Mouse (Mus musculus) large intestine, adult 2 months (tissue): Measurements from ENCODE around the gene Hnrnph3. TPM values are rescaled to one million over a fixed set of nuclear protein-coding genes. Genes with fewer than 3 reads are reported as not detected.
"Not testable (repeated sequence)": the region's sequence is repeated elsewhere in the genome, so short reads cannot be mapped to it uniquely, and the experiment has no call there.

Experiments used
- DNase-seq: peaks from one replicate; pipeline ENCODE4 v3.0.0-alpha.2; 2012; ENCODE audit warnings: low read depth, low spot score
- WGBS: fragments of 180-500 bp; shearing (Covaris S2); methylation state at CpG from one replicate; pipeline ENCODE4 v1.1.7; 2018; 5-methylcytosine and 5-hydroxymethylcytosine counted together
- polyA plus RNA-seq: library from polyadenylated mRNA; depleted of rRNA; stranded (reverse); fragments of >200 nt; gene quantifications from 2 replicates; pipeline ENCODE4 v1.2.3, GENCODE M21; 2012; rRNA removed

The Hnrnph3 gene
- 7.3 and 9.8 TPM in 2 replicates for polyA plus RNA-seq

- peak; percentile 80 for DNase-seq
- under 1% methylated on average over 64 of the region's 69 CpGs for WGBS
Measured at GRCm38 (mm10) chr10:63023749-63024579, at the start of gene Hnrnph3, which contains the start of gene Pbld2. Hnrnph3 (minus strand) TSS chr10:63024217. Pbld2 (plus strand) TSS chr10:63024315.

DNA sequence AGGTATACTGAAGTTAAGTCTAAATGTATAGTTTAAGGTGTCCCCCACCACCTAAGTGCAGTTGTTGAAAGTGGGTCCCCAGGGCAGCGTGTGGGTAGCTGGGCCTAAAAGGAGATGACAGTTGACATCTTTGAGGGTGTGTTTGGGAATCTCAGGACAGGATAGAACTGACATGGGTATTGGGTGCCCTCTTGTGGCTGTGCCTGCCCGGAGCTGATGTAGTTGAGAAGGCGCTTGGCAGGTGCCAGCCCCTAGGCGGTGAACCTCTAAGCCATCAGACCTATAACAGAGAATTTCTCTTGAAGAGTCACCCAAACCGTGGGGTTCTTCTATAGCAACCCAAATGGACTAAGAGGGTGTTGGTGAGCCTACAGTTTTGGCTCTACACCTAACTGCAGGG lies 42.0 kb upstream of the Hnrnph3 start:
- DNase-seq: no peak
- WGBS: 5% methylated on average over 5 of the region's 5 CpGs

- DNase-seq: no peak
- WGBS: 41% methylated on average over 8 of the region's 8 CpGs
Measured at GRCm38 (mm10) chr10:63065561-63065960, 41.5 kb upstream of the Hnrnph3 start.

DNA sequence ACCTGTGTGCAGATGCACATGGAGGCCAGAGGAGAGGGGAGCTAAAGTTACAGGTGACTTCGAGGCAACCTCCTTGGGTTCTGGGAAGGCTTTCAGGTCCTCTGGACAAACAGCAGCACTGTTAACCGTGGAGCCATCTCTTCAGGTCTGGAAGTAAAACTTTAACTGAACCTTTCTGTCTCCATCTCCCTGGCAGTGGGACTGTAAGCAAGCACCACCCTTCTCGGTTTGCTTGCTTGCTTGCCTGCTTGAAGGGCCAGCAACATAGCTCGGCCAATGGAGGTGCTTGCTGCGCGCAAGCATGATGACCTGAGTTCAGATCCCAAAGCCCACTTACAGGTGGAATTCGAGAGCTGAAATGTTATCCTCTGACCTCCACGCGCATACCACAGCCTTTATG lies 40.5 kb upstream of the Hnrnph3 start:
- 74% methylated on average over 9 of the region's 9 CpGs for WGBS

GRCm38 (mm10) chr10:63063365-63063764 lies 39.3 kb upstream of the Hnrnph3 start:
- WGBS: 78% methylated on average over 7 of the region's 7 CpGs
- DNase-seq: no peak

More for the DNA sequence above, 40.5 kb upstream of the Hnrnph3 start:
- no peak for DNase-seq

DNA sequence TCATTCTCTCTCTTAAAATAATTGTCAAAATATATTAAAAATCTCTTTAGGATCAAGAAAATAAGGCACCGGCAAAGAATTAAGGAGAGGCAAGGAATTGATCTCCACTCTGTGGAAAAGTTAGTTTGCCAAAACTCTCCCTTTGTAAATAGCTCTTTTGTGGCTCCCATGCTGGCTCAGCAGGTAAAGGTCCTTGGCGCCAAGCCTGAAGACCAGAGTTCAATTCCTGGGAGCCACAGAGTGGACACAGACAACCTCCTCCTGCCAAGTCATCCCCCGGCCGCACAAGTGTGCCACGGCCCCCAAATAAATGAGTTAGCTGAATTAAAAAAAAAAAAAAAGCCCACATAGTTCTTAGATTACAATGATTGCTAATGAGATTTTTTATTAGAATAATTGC lies 38.7 kb upstream of the Hnrnph3 start:
- no peak for DNase-seq
- 55% methylated on average over 5 of the region's 5 CpGs for WGBS

DNA sequence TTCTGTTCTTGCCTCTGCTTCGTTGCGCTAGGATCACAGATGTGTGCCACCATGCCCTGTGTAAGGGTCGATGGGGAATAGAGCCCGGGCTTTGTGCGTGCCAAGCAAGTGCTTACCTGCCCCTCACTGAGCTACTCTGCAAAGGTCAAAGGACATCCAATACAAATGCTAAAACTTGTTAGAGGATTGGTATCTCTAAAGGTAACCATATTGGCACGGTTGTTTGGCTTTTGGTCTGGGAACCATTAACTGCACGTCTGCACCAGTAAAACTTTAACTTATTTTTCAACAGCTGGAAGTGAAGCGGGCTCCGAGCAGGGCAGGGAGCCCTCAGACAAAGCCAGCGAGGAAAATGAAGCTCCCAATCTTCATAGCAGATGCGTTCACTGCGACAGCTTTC lies 37.2 kb upstream of the Hnrnph3 start:
- 32% methylated on average over 12 of the region's 12 CpGs for WGBS
- DNase-seq: no peak

GRCm38 (mm10) chr10:63060406-63060805 lies 36.4 kb upstream of the Hnrnph3 start:
- WGBS: 20% methylated on average over 11 of the region's 11 CpGs
- DNase-seq: no peak

DNA sequence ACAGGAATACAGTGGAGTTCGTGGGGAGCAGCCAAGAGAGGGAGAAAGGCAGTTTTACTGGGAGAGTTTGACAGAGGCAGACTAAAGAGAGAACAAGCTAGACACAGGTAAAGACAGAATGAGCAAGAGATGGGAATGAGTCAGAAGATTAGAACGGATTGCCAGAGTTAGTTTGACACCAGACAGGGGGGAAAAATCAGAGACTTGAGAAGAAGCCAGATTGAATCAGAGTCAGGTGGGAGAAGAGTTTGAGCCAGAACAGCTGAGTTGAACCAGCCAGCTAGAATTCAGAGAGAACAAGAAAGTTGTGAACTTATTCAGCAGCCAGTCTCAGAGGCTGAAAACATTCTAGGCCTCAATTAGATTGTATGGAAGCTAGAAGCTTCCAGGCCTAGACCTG lies 35.8 kb upstream of the Hnrnph3 start, which contains the start of gene Pbld1:
Gene Pbld1, plus strand, starts transcription at position 301 of the 400 bp plus-strand sequence.
- WGBS: 78% methylated on average over 2 of the region's 2 CpGs

DNA sequence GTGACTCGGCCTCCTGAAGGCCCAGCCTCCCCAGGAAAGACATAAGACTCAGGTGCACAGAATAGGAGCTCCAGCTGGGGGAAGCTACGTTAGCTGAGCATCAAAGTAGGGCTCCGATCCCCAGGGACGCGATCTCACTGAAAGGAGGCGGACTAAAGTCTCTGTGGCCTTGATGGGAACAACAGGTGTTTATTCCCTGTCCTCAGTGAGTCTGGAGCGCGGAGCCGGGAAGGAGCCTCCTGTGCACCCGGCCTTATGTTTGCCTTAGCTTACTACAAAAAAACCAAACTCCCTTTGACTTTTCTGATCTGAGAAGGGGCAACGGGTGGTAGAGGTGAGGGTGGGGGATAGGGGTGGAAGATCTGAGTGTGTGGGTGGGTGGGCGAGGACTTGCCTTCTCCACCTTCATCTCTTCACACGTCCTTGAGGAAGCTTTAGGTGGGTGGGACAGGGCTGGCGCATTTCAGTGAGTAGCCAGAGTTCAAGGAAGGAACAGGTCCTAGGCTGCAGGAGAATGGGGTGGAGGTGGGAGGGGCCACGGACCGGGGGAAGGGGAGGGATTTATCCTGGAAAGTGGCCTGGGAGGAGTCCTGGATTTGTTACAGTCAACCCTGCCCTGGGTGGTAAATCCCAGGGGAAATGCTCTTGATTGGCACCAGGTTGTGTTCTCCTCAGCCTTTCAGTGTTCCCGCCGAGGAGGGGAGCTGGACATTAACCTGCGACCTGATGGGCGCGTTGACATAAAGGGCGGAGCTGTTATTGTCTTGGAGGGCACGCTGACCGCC lies 33.1 kb upstream of the Hnrnph3 start:
- DNase-seq: peak; percentile 57
- 20% methylated on average over 24 of the region's 24 CpGs for WGBS

More for the DNA sequence above, 35.8 kb upstream of the Hnrnph3 start, which contains the start of gene Pbld1:
- no peak for DNase-seq

GRCm38 (mm10) chr10:63054586-63054985 lies 30.6 kb upstream of the Hnrnph3 start:
- WGBS: 79% methylated on average over 2 of the region's 2 CpGs
- DNase-seq: no peak

DNA sequence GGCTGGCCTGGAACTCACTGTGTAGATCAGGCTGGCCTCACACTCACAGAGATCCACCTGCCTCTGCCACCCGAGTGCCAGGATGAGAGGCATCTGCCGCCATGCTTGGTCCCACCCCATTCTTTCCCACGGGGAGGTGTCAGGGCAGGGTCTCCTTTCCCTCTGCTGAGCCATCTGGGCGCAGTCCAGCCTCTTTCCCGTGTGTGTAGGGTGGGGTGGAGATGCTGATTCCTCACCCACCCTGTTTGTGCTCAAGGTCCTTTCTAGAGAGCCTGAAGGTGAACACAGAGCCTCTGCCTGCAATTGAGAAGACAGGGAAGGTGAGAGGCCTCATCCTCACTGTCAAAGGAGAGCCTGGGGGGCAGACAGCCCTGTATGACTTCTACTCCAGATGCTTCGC lies 30.1 kb upstream of the Hnrnph3 start:
- 78% methylated on average over 6 of the region's 6 CpGs for WGBS

DNA sequence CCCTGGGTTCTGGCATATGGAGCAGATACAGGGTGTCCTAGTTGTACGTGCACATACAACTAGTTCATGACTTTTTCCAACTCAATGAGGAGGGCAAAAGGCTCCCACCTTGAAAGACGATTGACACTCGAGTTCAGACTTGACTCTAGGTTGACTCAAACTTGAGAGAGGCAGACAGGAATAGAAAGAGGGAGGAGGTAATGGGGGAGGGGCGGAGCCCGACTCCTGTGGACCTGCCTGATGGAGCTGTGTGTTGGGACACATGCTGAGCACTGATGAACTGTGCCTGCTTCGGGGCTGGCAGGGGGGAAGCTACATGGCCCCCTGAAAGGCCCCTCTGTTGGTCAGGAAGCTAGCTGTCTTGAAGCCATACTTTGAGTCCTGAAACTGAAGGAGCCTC lies 29.0 kb upstream of the Hnrnph3 start:
- no peak for DNase-seq
- WGBS: 69% methylated on average over 6 of the region's 6 CpGs

More for the DNA sequence above, 30.1 kb upstream of the Hnrnph3 start:
- DNase-seq: not testable (repeated sequence)

DNA sequence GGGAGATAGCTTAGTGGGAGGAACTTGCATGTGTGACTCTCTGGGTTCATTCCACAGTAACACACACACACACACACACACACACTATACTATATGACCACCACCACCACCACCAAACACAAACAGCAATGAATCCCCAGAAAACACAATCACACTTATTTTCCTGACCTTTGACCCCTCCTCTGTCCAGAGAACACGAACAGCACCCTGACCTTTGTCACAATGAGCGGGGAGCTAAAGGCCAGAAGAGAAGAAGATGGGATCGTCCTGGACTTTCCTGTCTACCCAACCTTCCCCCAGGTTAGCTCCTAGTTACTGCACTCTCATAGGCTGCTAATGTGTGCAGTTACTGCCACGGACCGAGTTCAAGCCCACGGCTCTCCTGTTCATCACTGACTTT lies 28.0 kb upstream of the Hnrnph3 start:
- DNase-seq: no peak
- 74% methylated on average over 6 of the region's 6 CpGs for WGBS

DNA sequence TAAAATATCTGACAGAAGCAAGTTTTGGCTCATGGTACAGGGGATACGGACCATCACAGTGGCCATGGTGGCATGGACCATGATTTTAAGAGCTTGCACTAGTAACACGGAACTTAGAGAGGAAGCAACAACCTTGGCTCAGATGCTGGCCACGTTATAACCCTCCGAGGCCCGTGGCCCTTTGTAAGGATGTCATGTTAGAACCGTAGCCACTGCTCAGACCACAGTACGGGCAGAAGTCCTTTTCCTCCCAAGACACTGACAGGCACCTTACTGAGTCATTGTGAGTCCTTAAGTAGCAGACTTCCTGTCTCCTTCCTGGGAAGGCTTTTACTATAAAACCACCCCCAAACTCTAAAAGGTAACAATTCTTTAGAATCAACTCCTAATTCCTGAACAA lies 27.2 kb upstream of the Hnrnph3 start:
- WGBS: 85% methylated on average over 7 of the region's 7 CpGs
- DNase-seq: no peak

GRCm38 (mm10) chr10:63049106-63049505 lies 25.1 kb upstream of the Hnrnph3 start:
- WGBS: 56% methylated on average over 2 of the region's 2 CpGs
- DNase-seq: no peak

GRCm38 (mm10) chr10:63047751-63048150 lies 23.7 kb upstream of the Hnrnph3 start:
- WGBS: 88% methylated on average over 8 of the region's 8 CpGs
- no peak for DNase-seq

GRCm38 (mm10) chr10:63043154-63043553 lies 19.1 kb upstream of the Hnrnph3 start:
- 49% methylated on average over 3 of the region's 3 CpGs for WGBS
- no peak for DNase-seq

DNA sequence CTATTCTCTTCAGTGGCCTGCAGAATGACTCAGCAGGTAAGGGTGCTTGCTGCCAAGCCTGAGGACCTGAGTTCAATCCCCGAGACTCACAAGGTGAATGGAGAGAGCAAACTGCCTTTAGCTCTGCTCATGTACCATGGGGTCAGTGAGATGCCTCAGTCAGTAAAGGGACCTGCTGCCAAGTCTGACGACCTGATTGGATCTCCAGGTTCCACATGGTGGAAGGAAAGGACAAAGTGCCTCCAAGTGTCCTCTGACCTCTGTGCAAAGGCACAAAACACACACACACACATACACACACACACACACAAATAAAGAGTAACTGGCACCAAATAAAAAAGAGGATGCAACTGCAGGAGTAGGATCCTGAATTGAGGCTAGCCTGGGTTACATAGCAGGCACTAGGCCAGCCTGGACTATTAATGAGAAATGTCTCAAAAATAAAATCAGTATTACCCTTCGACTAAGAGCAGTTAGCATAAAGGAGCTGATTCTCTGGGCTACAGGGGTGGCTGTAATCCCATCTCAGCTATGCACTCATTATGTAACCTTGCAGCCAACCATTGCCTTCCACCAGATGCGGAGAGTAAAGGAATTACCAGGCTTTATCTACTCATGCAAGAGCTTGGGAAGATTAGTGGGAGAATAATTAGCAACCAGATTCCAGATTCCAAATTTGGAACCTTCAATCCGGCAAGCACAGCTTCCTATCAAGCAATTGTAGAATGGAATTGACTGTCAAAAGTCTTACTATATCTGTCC lies 16.0 kb upstream of the Hnrnph3 start:
- DNase-seq: no peak
- 75% methylated on average over 5 of the region's 5 CpGs for WGBS
